Mouse (Mus musculus): ENCODE results near the gene Clec1b.

GRCm38 (mm10) chr6:129356430-129356829, 40.7 kb upstream of the Clec1b start:
- no peak for TF ChIP-seq CTCF (IDR thresholded peaks at IDR 0.05; ENCODE audit: insufficient read depth, low read length)
- no peak for TF ChIP-seq POLR2A (IDR thresholded peaks at IDR 0.05; ENCODE audit: borderline replicate concordance, extremely low read depth, low read depth, low read length)

Data from lung, adult 2 months (tissue).